Comparison of ENCODE assay signal across 32 mouse cellular contexts in the genomic region with DNA sequence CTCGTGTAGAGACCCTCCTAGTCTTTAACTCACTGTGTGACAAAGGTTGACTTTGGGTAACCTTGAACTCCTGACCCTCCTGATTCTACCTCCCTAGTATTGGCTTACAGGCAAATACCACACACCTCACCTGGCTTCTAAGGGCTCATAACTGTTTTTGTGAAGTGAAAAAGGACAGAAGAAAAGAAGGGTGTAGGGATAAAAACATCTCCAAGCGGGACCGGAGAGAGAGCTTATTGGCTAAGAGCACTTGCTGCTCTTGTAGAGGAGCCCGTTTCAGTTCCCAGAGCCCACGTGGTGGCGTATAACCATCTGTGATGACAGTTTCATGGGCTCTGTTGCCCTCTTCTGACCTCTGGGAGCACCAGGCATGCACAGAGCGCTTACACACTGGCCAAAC. TPM values are rescaled to one million over a fixed set of nuclear protein-coding genes. Genes with fewer than 3 reads are reported as not detected.
DNase-seq lines count a peak whose midpoint lies in the region; ATAC-seq and TF ChIP-seq lines count a peak whose summit lies in the region.
"Had no signal": no experiment of that assay in that cellular context is flagged by ENCODE, and none has a peak within 500 bp of the region (broad histone marks: within the 10 kb centered on the region; RNA-seq: fewer than 3 reads in every experiment).

No protein-coding gene starts in this region.

- TF ChIP-seq CTCF in kidney, adult 2 months (conservative IDR thresholded peaks at IDR 0.05; ENCODE audit: insufficient read depth, insufficient read length, low read depth, low read length) = no peak

- no peak overlapping the region for H3K4me3 ChIP-seq in ES-E14 (ENCODE audit: insufficient read depth in 1 of 2, low read depth in 1 of 2, low read length in 2 of 2, poor library complexity in 1 of 2, severe bottlenecking in 1 of 2)
- H3K4me3 ChIP-seq in kidney, embryonic 14.5 days (ENCODE audit: low read length) = no peak overlapping the region
- no peak overlapping the region for H3K4me3 ChIP-seq in kidney, adult 2 months (ENCODE audit: insufficient read depth, low read depth, low read length)
- no peak overlapping the region for H3K4me3 ChIP-seq in intestine, embryonic 16.5 days (ENCODE audit: low read length)
- H3K4me3 ChIP-seq: embryonic facial prominence, embryonic 13.5 days; embryonic facial prominence, embryonic 15.5 days; erythroblast, embryonic 14.5 days; forebrain, embryonic 10.5 days; forebrain, embryonic 12.5 days had no signal

- no peak overlapping the region for H3K4me2 ChIP-seq in kidney, embryonic 14.5 days (replicated peaks; ENCODE audit: low read depth, low read length)
- no peak overlapping the region for H3K4me2 ChIP-seq in intestine, embryonic 16.5 days (ENCODE audit: low read depth, low read length)
- H3K4me2 ChIP-seq: embryonic facial prominence, embryonic 13.5 days; embryonic facial prominence, embryonic 15.5 days; forebrain, embryonic 12.5 days had no signal

- peak overlapping the region; percentile 33; the same call in 1 of the 2 replicates for H3K27ac ChIP-seq in ES-E14 (ENCODE audit: insufficient read depth, low read depth, low read length, poor library complexity, severe bottlenecking)
- H3K27ac ChIP-seq in kidney, embryonic 14.5 days (ENCODE audit: low read depth, low read length) = no peak overlapping the region
- H3K27ac ChIP-seq in kidney, adult 2 months (ENCODE audit: insufficient read depth, low read depth, low read length) = no peak overlapping the region
- no peak overlapping the region for H3K27ac ChIP-seq in intestine, embryonic 16.5 days (ENCODE audit: low read length)
- H3K27ac ChIP-seq: embryonic facial prominence, embryonic 13.5 days; embryonic facial prominence, embryonic 15.5 days; forebrain, embryonic 10.5 days; forebrain, embryonic 12.5 days had no signal

- peak; percentile 74 for DNase-seq in heart, adult 11 months
- no peak for DNase-seq in heart, postnatal 4 days
- DNase-seq in ES-E14 (ENCODE audit: low read depth, low spot score) (peak; percentile 30), ZHBTc4 (ENCODE audit: low read depth, low spot score) (peak; percentile 39)
- peak; percentile 19 for DNase-seq in mesoderm, embryonic 11.5 days (ENCODE audit: low read depth, low spot score)
- DNase-seq in kidney, adult 2 months = no peak
- DNase-seq: adrenal gland, adult 8-10 months; adrenal gland, postnatal 14 days; adrenal gland, postnatal 36 days; B cell, adult 2 months; cerebellum, adult 11-12 months; cerebellum, adult 2 months; cerebellum, adult 9-10 months; cerebellum, postnatal 10 days; cerebellum, postnatal 36 days; embryo, embryonic 11 days had no signal

- WGBS in kidney, embryonic 14.5 days = 36% methylated on average over 7 of the region's 7 CpGs
- WGBS in kidney, adult 2 months = 52% methylated on average over 7 of the region's 7 CpGs
- 64% methylated on average over 7 of the region's 7 CpGs for whole genome bisulfite sequencing in intestine, embryonic 16.5 days

- peaks cover 5 to 15% of the 10 kb centered on the region in 2 experiments; a peak in 3 of 4 replicates for H3K4me1 ChIP-seq in ES-E14 (ENCODE audit: control insufficient read depth in 2 of 2, insufficient read depth in 2 of 2, low read length in 2 of 2, poor library complexity in 1 of 2)
- H3K4me1 ChIP-seq in kidney, embryonic 14.5 days (ENCODE audit: control insufficient read depth, insufficient read depth, low read length) = peaks cover 15% of the 10 kb centered on the region; the same call in 1 of the 2 replicates
- H3K4me1 ChIP-seq in kidney, adult 2 months (ENCODE audit: control insufficient read depth, insufficient read depth, low read length) = no peaks in the 10 kb centered on the region; the same call in 1 of the 2 replicates
- H3K4me1 ChIP-seq in intestine, embryonic 16.5 days (ENCODE audit: control insufficient read depth, insufficient read depth, low read length) = peaks cover 8% of the 10 kb centered on the region

- no peak overlapping the region for H3K9ac ChIP-seq in ES-E14 (ENCODE audit: insufficient read depth, low read depth, low read length, poor library complexity, severe bottlenecking)
- H3K9ac ChIP-seq in kidney, embryonic 14.5 days (ENCODE audit: low read depth, low read length) = no peak overlapping the region
- H3K9ac ChIP-seq in intestine, embryonic 16.5 days (ENCODE audit: low read depth, low read length) = no peak overlapping the region
- H3K9ac ChIP-seq: embryonic facial prominence, embryonic 13.5 days; embryonic facial prominence, embryonic 15.5 days; forebrain, embryonic 12.5 days had no signal

- in situ Hi-C loops in ES-E14 (cut with MboI; ENCODE audit: low sequenced_read_pairs in 2 of 2, unreplicated experiment in 2 of 2) = no loop called here

- H3K27me3 ChIP-seq in kidney, embryonic 14.5 days (ENCODE audit: control insufficient read depth, insufficient read depth, low read length) = no peaks in the 10 kb centered on the region
- H3K27me3 ChIP-seq in kidney, adult 2 months (replicated peaks; ENCODE audit: control insufficient read depth, insufficient read depth, low read length) = no peaks in the 10 kb centered on the region
- no peaks in the 10 kb centered on the region for H3K27me3 ChIP-seq in intestine, embryonic 16.5 days (replicated peaks; ENCODE audit: control insufficient read depth, insufficient read depth, low read length)
- H3K27me3 ChIP-seq: CH12.LX; embryonic facial prominence, embryonic 13.5 days; embryonic facial prominence, embryonic 15.5 days; forebrain, embryonic 12.5 days had no signal

- TF ChIP-seq POLR2A in kidney, adult 2 months (IDR thresholded peaks at IDR 0.05; ENCODE audit: low read depth, low read length) = no peak

- ATAC-seq in kidney, embryonic 14.5 days (ENCODE audit: low FRiP score, low TSS enrichment) = no peak
- ATAC-seq in intestine, embryonic 16.5 days = no peak
- ATAC-seq: CD4-positive, CD25-positive, alpha-beta regulatory T cell, adult 4 months; forebrain, embryonic 14.5 days; forebrain, embryonic 16.5 days had no signal

- no peaks in the 10 kb centered on the region for H3K9me3 ChIP-seq in ES-E14 (ENCODE audit: control insufficient read depth, insufficient read depth, low read depth, low read length)
- no peaks in the 10 kb centered on the region for H3K9me3 ChIP-seq in kidney, embryonic 14.5 days (ENCODE audit: control insufficient read depth, low read length)
- H3K9me3 ChIP-seq in intestine, embryonic 16.5 days (ENCODE audit: control insufficient read depth, low read length) = no peaks in the 10 kb centered on the region
- H3K9me3 ChIP-seq: embryonic facial prominence, embryonic 13.5 days; embryonic facial prominence, embryonic 15.5 days; forebrain, embryonic 10.5 days; forebrain, embryonic 12.5 days had no signal

- no peaks in the 10 kb centered on the region for H3K36me3 ChIP-seq in ES-E14 (ENCODE audit: control insufficient read depth, insufficient read depth, low read length, poor library complexity, severe bottlenecking)
- H3K36me3 ChIP-seq in kidney, embryonic 14.5 days (ENCODE audit: control insufficient read depth, insufficient read depth, low read length) = no peaks in the 10 kb centered on the region
- no peaks in the 10 kb centered on the region for H3K36me3 ChIP-seq in kidney, adult 2 months (ENCODE audit: control insufficient read depth, insufficient read depth, low read length)
- H3K36me3 ChIP-seq in intestine, embryonic 16.5 days (ENCODE audit: control insufficient read depth, insufficient read depth, low read length) = no peaks in the 10 kb centered on the region
- H3K36me3 ChIP-seq: embryonic facial prominence, embryonic 13.5 days; embryonic facial prominence, embryonic 15.5 days; forebrain, embryonic 10.5 days; forebrain, embryonic 12.5 days had no signal

TF ChIP-seq in ES-E14, 5 proteins besides CTCF, POLR2A, EP300 and RAD21:
- no peak for TF ChIP-seq CHD2 (IDR thresholded peaks at IDR 0.05; ENCODE audit: low read depth, low read length)
- TF ChIP-seq ZNF384 (IDR thresholded peaks at IDR 0.05; ENCODE audit: low read depth, low read length) = no peak
- TF ChIP-seq ZC3H11A (IDR thresholded peaks at IDR 0.05; ENCODE audit: borderline replicate concordance, low read depth, low read length) = no peak
- TF ChIP-seq MAFK (IDR thresholded peaks at IDR 0.05; ENCODE audit: insufficient read depth, low read depth, low read length) = no peak
- TF ChIP-seq HCFC1 (IDR thresholded peaks at IDR 0.05; ENCODE audit: borderline replicate concordance, insufficient read depth, low read length) = no peak
TF ChIP-seq in ES-E14: peak in this region for 0.

RNA-seq across cellular contexts. Expression of a gene that starts 8.9 kb away (rescaled TPM):
- 10 to 100 TPM; 15.1 to 15.7 TPM for total RNA-seq in heart, postnatal 4 days (2021)
- total RNA-seq in ES-E14 (2012; rRNA removed) = 7.1 and 10.6 TPM in 2 replicates
- 9.6 and 15.7 TPM in 2 replicates for polyA plus RNA-seq in kidney, embryonic 14.5 days (2014; fragmentation: Nextera tagmentation; extraction: Ambion mirVana)
- 6.3 and 7.2 TPM in 2 replicates for polyA plus RNA-seq in kidney, adult 2 months (2012; rRNA removed)
- polyA plus RNA-seq in intestine, embryonic 16.5 days (2015; fragmentation: Nextera tagmentation; extraction: Ambion mirVana) = 15.2 and 16.5 TPM in 2 replicates

RNA-seq across cellular contexts. Expression of a gene that starts 33.3 kb away (rescaled TPM):
- 10 to 100 TPM; 16.9 to 23.8 TPM for total RNA-seq in heart, postnatal 4 days (2021)
- 1.1 and 2.1 TPM in 2 replicates for total RNA-seq in ES-E14 (2012; rRNA removed)
- 18.3 and 22.9 TPM in 2 replicates for polyA plus RNA-seq in kidney, embryonic 14.5 days (2014; fragmentation: Nextera tagmentation; extraction: Ambion mirVana)
- polyA plus RNA-seq in kidney, adult 2 months (2012; rRNA removed) = 97.0 and 104 TPM in 2 replicates
- 59.3 and 63.1 TPM in 2 replicates for polyA plus RNA-seq in intestine, embryonic 16.5 days (2015; fragmentation: Nextera tagmentation; extraction: Ambion mirVana)

RNA-seq across cellular contexts. Expression of a gene that starts 33.8 kb away (rescaled TPM):
- total RNA-seq in heart, postnatal 4 days (2021) = not detected
- total RNA-seq in ES-E14 (2012; rRNA removed) = not detected in 2 replicates
- not detected in 2 replicates for polyA plus RNA-seq in kidney, embryonic 14.5 days (2014; fragmentation: Nextera tagmentation; extraction: Ambion mirVana)
- 0.46 TPM in 1 of 2 replicates, not detected in the other for polyA plus RNA-seq in kidney, adult 2 months (2012; rRNA removed)
- polyA plus RNA-seq in intestine, embryonic 16.5 days (2015; fragmentation: Nextera tagmentation; extraction: Ambion mirVana) = not detected in 2 replicates
- total RNA-seq: adrenal gland, adult 18-20 months; adrenal gland, adult 8-10 months; adrenal gland, postnatal 14 days; adrenal gland, postnatal 36 days; CH12.LX; common myeloid progenitor, adult 5-6 weeks; MEL had no signal
- polyA plus RNA-seq: CD4-positive, CD25-positive, alpha-beta regulatory T cell, adult 4 months; cerebellum, adult 2 months; embryonic facial prominence, embryonic 11.5 days; embryonic facial prominence, embryonic 13.5 days; embryonic facial prominence, embryonic 15.5 days; erythroblast, embryonic 14.5 days; forebrain, embryonic 10.5 days; forebrain, embryonic 12.5 days; forebrain, embryonic 14.5 days; forebrain, embryonic 16.5 days; frontal cortex, adult 2 months had no signal

RNA-seq across cellular contexts. Expression of a gene that starts 58.8 kb away (rescaled TPM):
- total RNA-seq in heart, postnatal 4 days (2021) = 10 to 100 TPM; 14.9 to 16.8 TPM
- total RNA-seq in ES-E14 (2012; rRNA removed) = 6.6 and 10.3 TPM in 2 replicates
- 10.1 and 13.6 TPM in 2 replicates for polyA plus RNA-seq in kidney, embryonic 14.5 days (2014; fragmentation: Nextera tagmentation; extraction: Ambion mirVana)
- polyA plus RNA-seq in kidney, adult 2 months (2012; rRNA removed) = 3.8 and 4.0 TPM in 2 replicates
- polyA plus RNA-seq in intestine, embryonic 16.5 days (2015; fragmentation: Nextera tagmentation; extraction: Ambion mirVana) = 10.0 and 10.1 TPM in 2 replicates

Comparison
In these comparisons a context has a peak if more than half of its experiments do, and no peak if none do; other contexts are left out.
1. DNase-seq: peak in heart, adult 11 months (single experiment), ES-E14 (single experiment), ZHBTc4 (single experiment) and mesoderm, embryonic 11.5 days (single experiment); none in heart, postnatal 4 days (single experiment) and kidney, adult 2 months (single experiment).